Mouse (Mus musculus) intestine, embryonic 14.5 days (tissue): ENCODE data around the gene Acvrl1. TPM values are rescaled to one million over a fixed set of nuclear protein-coding genes. Genes with fewer than 3 reads are reported as not detected.

ENCODE experiments used
- ATAC-seq: fragments of 200-750 bp; cut with Nextera tagmentation; replicated peaks from 2 replicates; pipeline ENCODE4 v1.8.0; 2017; ENCODE audit warnings: low read depth, moderate number of reproducible peaks, moderate TSS enrichment, moderate library complexity; ENCODE audit not compliant: low FRiP score, low TSS enrichment
- DNase-seq: peaks from one replicate; pipeline ENCODE4 v3.0.0-alpha.2; 2018; ENCODE audit warnings: low spot score
- H3K27ac ChIP-seq: fragments of 300-500 bp; sonication (generic); 2 replicates; pipeline ENCODE4 v1.5.1; 2014; ENCODE audit warnings: low read depth, mild to moderate bottlenecking, control low read depth
- H3K27me3 ChIP-seq: fragments of 300-500 bp; sonication (generic); replicated peaks from 2 replicates; pipeline ENCODE4 v1.6.1; 2014; ENCODE audit warnings: low read length, control low read depth; ENCODE audit not compliant: control insufficient read depth, insufficient read depth
- H3K36me3 ChIP-seq: fragments of 300-500 bp; sonication (generic); 2 replicates; pipeline ENCODE4 v1.6.1; 2014; ENCODE audit warnings: low read length, control low read depth; ENCODE audit not compliant: control insufficient read depth, insufficient read depth
- H3K4me1 ChIP-seq: fragments of 300-500 bp; sonication (generic); replicated peaks from 2 replicates; pipeline ENCODE4 v1.6.1; 2014; ENCODE audit warnings: low read length, control low read depth, mixed read lengths; ENCODE audit not compliant: control insufficient read depth, insufficient read depth
- H3K4me2 ChIP-seq: fragments of 300-500 bp; sonication (generic); 2 replicates; pipeline ENCODE4 v1.6.1; 2014; ENCODE audit warnings: low read length
- H3K4me3 ChIP-seq: fragments of 300-500 bp; sonication (generic); 2 replicates; pipeline ENCODE4 v1.5.1; 2014; ENCODE audit warnings: low read depth, low read length, control low read depth, mixed read lengths
- H3K9ac ChIP-seq: fragments of 300-500 bp; sonication (generic); 2 replicates; pipeline ENCODE4 v1.6.1; 2014; ENCODE audit warnings: mild to moderate bottlenecking, low read length
- H3K9me3 ChIP-seq: fragments of 300-500 bp; sonication (generic); 2 replicates; pipeline ENCODE4 v1.6.1; 2016; ENCODE audit warnings: low read length, control low read depth; ENCODE audit not compliant: control insufficient read depth
- WGBS: fragments of 180-500 bp; shearing (Covaris S2); extraction: QIAGEN DNeasy Blood & Tissue Kit; methylation state at CpG from one replicate; pipeline ENCODE4 v1.1.7; 2014; 5-methylcytosine and 5-hydroxymethylcytosine counted together
- polyA plus RNA-seq: library from polyadenylated mRNA; unstranded; fragments of >200 nt; fragmentation: Nextera tagmentation; extraction: Ambion mirVana; gene quantifications from 2 replicates; pipeline ENCODE4 v1.2.1, GENCODE M21; 2014

The Acvrl1 gene
- polyA plus RNA-seq, 1 experiment from 2014 or later: 16.5 TPM

DNA sequence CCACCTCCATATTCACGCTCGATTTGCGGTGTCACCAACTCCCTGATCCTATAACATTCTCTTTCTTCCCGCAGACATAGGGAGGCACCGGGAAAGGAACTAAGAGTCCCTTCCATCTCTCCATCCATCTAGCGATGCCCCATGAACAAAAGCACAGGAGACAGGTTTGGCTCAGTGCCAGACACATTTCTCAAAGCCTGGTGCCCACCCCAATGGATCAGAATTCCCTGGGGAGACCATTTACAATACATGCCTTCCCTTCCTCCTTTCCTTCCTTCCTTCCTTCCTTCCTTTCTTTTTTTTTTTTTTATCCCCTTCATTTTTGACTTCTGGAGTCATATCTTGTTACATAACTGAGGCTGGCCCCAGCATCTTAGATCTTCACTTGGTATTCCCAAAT, 3.7 kb downstream of the Acvrl1 start:
- H3K9ac ChIP-seq: no peak overlapping the region
- DNase-seq: no peak
- H3K36me3 ChIP-seq: peaks cover 5% of the 10 kb centered on the region; the same call in 1 of the 2 replicates
- peak overlapping the region; percentile 29 for H3K4me2 ChIP-seq
- no peak overlapping the region for H3K27ac ChIP-seq
- H3K4me3 ChIP-seq: no peak overlapping the region
- WGBS: 73% methylated on average over 6 of the region's 6 CpGs
- ATAC-seq: no peak
- H3K27me3 ChIP-seq: peaks cover 11% of the 10 kb centered on the region; the same call in 1 of the 2 replicates
- no peaks in the 10 kb centered on the region for H3K9me3 ChIP-seq
- H3K4me1 ChIP-seq: peaks cover 63% of the 10 kb centered on the region

DNA sequence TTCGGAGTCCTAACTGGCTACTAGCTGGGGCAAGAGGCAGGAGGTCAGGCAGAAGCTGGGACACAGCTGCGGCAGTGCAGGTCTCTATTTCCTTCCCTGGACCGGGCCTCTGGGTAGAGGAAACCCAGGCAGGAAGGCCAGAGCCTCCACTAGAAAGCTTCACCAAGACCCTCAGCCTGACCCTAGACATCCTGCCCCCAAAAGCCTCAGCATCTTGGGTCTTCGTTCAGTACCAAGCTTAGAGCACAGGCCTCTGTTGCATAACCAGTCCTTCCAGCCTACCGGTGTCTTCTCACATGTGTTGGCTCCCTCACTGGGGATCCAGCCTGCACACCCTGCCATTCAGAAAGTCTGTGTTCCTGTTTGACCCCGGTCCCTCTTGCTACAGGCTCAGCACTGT, 4.4 kb downstream of the Acvrl1 start:
- H3K36me3 ChIP-seq: peaks cover 9% of the 10 kb centered on the region
- no peak overlapping the region for H3K4me3 ChIP-seq
- WGBS: 85% methylated on average over 6 of the region's 6 CpGs
- peak overlapping the region; percentile 76 for H3K27ac ChIP-seq
- H3K4me2 ChIP-seq: no peak overlapping the region
- H3K27me3 ChIP-seq: peaks cover 11% of the 10 kb centered on the region; the same call in 1 of the 2 replicates
- no peaks in the 10 kb centered on the region for H3K9me3 ChIP-seq
- peaks cover 61% of the 10 kb centered on the region for H3K4me1 ChIP-seq
- DNase-seq: no peak
- no peak overlapping the region for H3K9ac ChIP-seq
- no peak for ATAC-seq

DNA sequence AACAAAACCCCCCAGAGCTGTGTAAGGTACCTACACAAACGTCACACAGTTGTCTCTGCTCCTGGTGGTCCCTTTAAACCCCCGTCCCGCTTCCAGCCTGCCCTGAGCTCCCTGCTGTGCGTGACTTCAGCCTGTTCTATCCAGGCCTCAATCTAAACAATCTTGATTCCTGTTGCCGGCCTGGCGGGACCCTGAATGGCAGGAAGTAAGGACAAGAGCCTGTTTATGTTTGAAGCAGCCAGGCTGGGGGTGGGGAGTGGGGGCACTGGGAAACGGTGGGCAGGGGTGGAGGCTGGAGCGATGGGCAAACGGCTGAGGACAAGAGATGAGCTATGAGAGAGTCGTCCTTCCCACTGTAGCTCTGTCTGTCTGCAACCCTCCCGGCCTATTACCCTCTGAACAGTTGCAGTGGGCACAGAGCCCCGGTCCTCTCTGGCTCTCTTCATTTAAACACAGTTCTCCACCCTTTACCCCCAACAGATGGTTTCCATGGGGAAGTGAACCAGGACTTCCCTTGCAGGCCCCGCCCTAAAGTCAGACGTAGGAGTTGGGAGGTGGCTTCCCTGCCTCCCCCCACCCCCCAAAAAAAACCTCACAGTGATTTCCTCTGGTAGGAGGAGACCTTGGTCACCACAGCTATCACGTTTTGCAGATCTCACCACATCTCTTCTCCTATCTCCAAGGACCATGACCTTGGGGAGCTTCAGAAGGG, 5.8 kb downstream of the Acvrl1 start:
- peak overlapping the region; percentile 46 for H3K4me2 ChIP-seq
- peaks cover 52% of the 10 kb centered on the region for H3K4me1 ChIP-seq
- peak overlapping the region; percentile 31 for H3K4me3 ChIP-seq
- H3K9ac ChIP-seq: peak overlapping the region; percentile 11; the same call in 1 of the 2 replicates
- peaks cover 9% of the 10 kb centered on the region for H3K36me3 ChIP-seq
- peaks cover 7% of the 10 kb centered on the region; the same call in 1 of the 2 replicates for H3K27me3 ChIP-seq
- H3K9me3 ChIP-seq: no peaks in the 10 kb centered on the region
- 14% methylated on average over 15 of the region's 15 CpGs for WGBS
- DNase-seq: no peak
- peak; percentile 43 for ATAC-seq
- H3K27ac ChIP-seq: peak overlapping the region; percentile 76

DNA sequence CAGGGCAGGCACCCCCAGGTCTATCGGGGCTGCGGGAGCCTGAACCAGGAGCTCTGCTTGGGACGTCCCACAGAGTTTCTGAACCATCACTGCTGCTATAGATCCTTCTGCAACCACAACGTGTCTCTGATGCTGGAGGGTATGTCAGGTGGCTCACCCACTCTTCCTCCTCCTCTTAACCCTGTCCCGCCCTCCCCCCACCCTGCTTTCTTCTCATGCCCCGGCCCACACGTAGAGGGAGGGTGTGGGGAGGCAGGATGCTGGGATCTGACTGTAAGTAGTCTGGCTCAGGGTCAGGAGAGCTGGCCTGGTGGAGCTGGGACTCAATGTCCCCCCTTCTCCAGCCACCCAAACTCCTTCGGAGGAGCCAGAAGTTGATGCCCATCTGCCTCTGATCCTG, 7.1 kb downstream of the Acvrl1 start:
- ATAC-seq (no peak), DNase-seq (no peak)
- peak overlapping the region; percentile 41 for H3K9ac ChIP-seq
- H3K9me3 ChIP-seq: no peaks in the 10 kb centered on the region
- 49% methylated on average over 8 of the region's 8 CpGs for WGBS
- H3K27ac ChIP-seq: peak overlapping the region; percentile 76; the same call in 1 of the 2 replicates
- peaks cover 58% of the 10 kb centered on the region for H3K4me1 ChIP-seq
- no peaks in the 10 kb centered on the region for H3K27me3 ChIP-seq
- H3K36me3 ChIP-seq: peaks cover 9% of the 10 kb centered on the region
- peak overlapping the region; percentile 31 for H3K4me3 ChIP-seq
- H3K4me2 ChIP-seq: peak overlapping the region; percentile 46

DNA sequence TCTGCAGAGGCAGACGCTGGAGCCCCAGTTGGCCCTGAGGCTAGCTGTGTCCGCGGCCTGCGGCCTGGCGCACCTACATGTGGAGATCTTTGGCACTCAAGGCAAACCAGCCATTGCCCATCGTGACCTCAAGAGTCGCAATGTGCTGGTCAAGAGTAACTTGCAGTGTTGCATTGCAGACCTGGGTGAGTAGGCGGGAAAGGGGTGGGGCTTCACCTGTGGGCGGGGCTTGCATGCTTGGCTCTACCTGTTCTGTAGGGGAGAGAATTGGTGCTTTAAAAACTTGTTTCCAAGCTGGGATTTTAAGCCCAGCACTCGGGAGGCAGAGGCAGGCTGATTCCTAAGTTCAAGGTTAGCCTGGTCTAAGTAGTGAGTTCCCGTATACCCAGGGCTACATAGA, 9.1 kb downstream of the Acvrl1 start:
- ATAC-seq (no peak), DNase-seq (no peak)
- peaks cover 51% of the 10 kb centered on the region for H3K4me1 ChIP-seq
- no peak overlapping the region for H3K4me2 ChIP-seq
- no peak overlapping the region for H3K4me3 ChIP-seq
- peaks cover 9% of the 10 kb centered on the region for H3K36me3 ChIP-seq
- H3K9me3 ChIP-seq: no peaks in the 10 kb centered on the region
- H3K9ac ChIP-seq: no peak overlapping the region
- no peak overlapping the region for H3K27ac ChIP-seq
- WGBS: 80% methylated on average over 11 of the region's 11 CpGs
- no peaks in the 10 kb centered on the region for H3K27me3 ChIP-seq

DNA sequence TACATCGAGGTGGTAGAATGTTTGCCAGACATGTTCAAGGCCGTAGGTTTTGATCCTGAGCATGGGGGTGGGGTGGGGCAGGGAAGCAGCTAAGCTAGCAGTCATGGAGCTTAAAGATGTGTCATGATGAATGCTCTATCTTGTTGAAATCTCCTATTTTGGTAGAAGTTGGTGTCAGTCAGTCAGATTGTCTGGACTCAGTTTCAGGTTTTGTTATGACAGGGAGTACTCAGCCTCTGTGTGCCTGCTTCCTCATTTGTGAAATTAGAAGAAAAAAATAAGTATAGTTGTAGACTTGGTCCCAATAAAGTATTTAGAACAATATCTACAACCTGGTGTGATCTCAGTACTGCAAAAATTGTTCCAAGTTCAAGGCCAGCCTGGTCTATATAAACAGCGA, 10.4 kb downstream of the Acvrl1 start:
- Histone ChIP-seq H3K4me1 (peaks cover 49% of the 10 kb centered on the region), H3K36me3 (peaks cover 9% of the 10 kb centered on the region), H3K9me3 (no peaks in the 10 kb centered on the region), H3K9ac (no peak overlapping the region), H3K27me3 (no peaks in the 10 kb centered on the region), H3K4me2 (no peak overlapping the region), H3K27ac (no peak overlapping the region), H3K4me3 (no peak overlapping the region)
- WGBS: 59% methylated on average over 3 of the region's 3 CpGs
- ATAC-seq: no peak
- DNase-seq: no peak

DNA sequence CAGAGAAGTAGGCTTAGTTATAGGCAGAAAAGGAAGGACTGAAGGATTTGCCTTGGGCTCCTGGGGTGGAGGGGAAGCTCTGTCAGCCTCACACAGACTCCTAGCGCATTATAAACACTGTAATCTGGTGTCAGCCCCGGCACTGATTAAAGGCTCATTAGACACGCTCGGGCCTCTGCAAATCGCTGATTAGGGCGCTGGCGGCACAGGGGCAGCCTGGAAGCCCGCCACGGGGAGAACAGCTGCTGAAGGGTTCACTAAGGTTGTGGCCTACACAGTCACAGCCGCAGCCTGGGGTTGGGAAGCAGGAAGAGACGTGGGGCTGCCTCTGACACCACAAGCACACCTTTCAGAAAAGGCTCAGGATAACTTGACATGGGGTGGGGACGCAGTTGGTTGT, 11.6 kb downstream of the Acvrl1 start:
- peaks cover 9% of the 10 kb centered on the region for H3K36me3 ChIP-seq
- 0 out of 2 replicates have a peak overlapping the region, but pooled peaks have one; percentile 11 for H3K27ac ChIP-seq
- 0 out of 2 replicates have a peak overlapping the region, but pooled peaks have one; percentile 4 for H3K4me2 ChIP-seq
- H3K4me1 ChIP-seq: peaks cover 48% of the 10 kb centered on the region
- no peaks in the 10 kb centered on the region for H3K27me3 ChIP-seq
- no peak overlapping the region for H3K9ac ChIP-seq
- 14% methylated on average over 12 of the region's 12 CpGs for WGBS
- ATAC-seq (no peak), DNase-seq (no peak)
- no peak overlapping the region for H3K4me3 ChIP-seq
- H3K9me3 ChIP-seq: no peaks in the 10 kb centered on the region

DNA sequence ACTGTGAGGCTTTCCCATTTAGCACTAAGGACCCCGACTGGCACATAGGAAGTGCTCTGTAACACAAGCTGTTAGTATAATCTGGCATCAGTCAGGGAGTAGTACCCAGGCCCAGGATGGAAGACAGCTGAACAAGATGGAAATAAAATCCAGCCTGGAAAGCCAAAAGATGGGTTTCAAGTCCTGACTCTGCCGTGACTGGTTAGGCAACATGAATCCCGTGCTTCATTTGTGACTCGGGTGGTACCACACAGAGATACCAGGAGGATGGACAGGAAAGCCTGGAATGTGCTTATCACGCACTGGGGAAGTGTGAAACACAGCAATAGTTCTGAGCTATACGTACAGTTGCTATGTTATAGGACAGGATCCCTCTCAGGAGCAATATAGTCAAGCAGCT, 12.3 kb downstream of the Acvrl1 start:
- ATAC-seq (no peak), DNase-seq (no peak)
- Histone ChIP-seq H3K4me2 (0 out of 2 replicates have a peak overlapping the region, but pooled peaks have one; percentile 29), H3K9me3 (no peaks in the 10 kb centered on the region), H3K4me3 (no peak overlapping the region), H3K27ac (0 out of 2 replicates have a peak overlapping the region, but pooled peaks have one; percentile 11), H3K4me1 (peaks cover 47% of the 10 kb centered on the region), H3K36me3 (peaks cover 9% of the 10 kb centered on the region), H3K9ac (peak overlapping the region; percentile 8; the same call in 1 of the 2 replicates), H3K27me3 (no peaks in the 10 kb centered on the region)
- 51% methylated on average over 6 of the region's 6 CpGs for WGBS
